Mouse (Mus musculus) hindbrain, postnatal 0 days (tissue): Measurements from ENCODE around the gene Nrg3. TPM values are rescaled to one million over a fixed set of nuclear protein-coding genes. Genes with fewer than 3 reads are reported as not detected.

ENCODE experiments used
- ATAC-seq: fragments of 200-750 bp; cut with Nextera tagmentation; 2 replicates; pipeline ENCODE4 v1.8.0; 2017; ENCODE audit warnings: mild to moderate bottlenecking, moderate TSS enrichment, moderate library complexity
- DNase-seq: peaks from one replicate; pipeline ENCODE4 v3.0.0-alpha.2; 2015; ENCODE audit warnings: low spot score
- H3K27ac ChIP-seq: fragments of 300-500 bp; sonication (generic); 2 replicates; pipeline ENCODE4 v1.5.1; 2014; ENCODE audit warnings: mild to moderate bottlenecking
- H3K27me3 ChIP-seq: fragments of 300-500 bp; sonication (generic); 2 replicates; pipeline ENCODE4 v1.6.1; 2014; ENCODE audit warnings: low read length, mixed read lengths; ENCODE audit not compliant: insufficient read depth
- H3K36me3 ChIP-seq: fragments of 300-500 bp; sonication (generic); 2 replicates; pipeline ENCODE4 v1.6.1; 2014; ENCODE audit warnings: low read length, mixed read lengths; ENCODE audit not compliant: insufficient read depth
- H3K4me1 ChIP-seq: fragments of 300-500 bp; sonication (generic); 2 replicates; pipeline ENCODE4 v1.6.1; 2014; ENCODE audit warnings: antibody characterized with exemption, low read length, mixed read lengths; ENCODE audit not compliant: insufficient read depth
- H3K4me2 ChIP-seq: fragments of 300-500 bp; sonication (generic); 2 replicates; pipeline ENCODE4 v1.6.1; 2014; ENCODE audit warnings: low read depth, mild to moderate bottlenecking, low read length, moderate library complexity, mixed read lengths
- H3K4me3 ChIP-seq: fragments of 300-500 bp; sonication (generic); 2 replicates; pipeline ENCODE4 v1.5.1; 2014; ENCODE audit warnings: low read length
- H3K9ac ChIP-seq: fragments of 300-500 bp; sonication (generic); replicated peaks from 2 replicates; pipeline ENCODE4 v1.6.1; 2014; ENCODE audit warnings: mild to moderate bottlenecking, low read length, moderate library complexity, mixed read lengths
- H3K9me3 ChIP-seq: fragments of 300-500 bp; sonication (generic); 2 replicates; pipeline ENCODE4 v1.6.1; 2016; ENCODE audit warnings: low read length, mixed read lengths
- CTCF ChIP-seq: IDR thresholded peaks from 2 replicates; pipeline ENCODE4 v1.5.1; 2016; ENCODE audit warnings: antibody characterized with exemption, control low read depth, low read depth
- WGBS: fragments of 180-500 bp; shearing (Covaris S2); extraction: QIAGEN DNeasy Blood & Tissue Kit; methylation state at CpG from one replicate; pipeline ENCODE4 v1.1.7; 2014; 5-methylcytosine and 5-hydroxymethylcytosine counted together
- polyA plus RNA-seq: library from polyadenylated mRNA; unstranded; fragments of >200 nt; fragmentation: Nextera tagmentation; extraction: Ambion mirVana; gene quantifications from 2 replicates; pipeline ENCODE4 v1.2.1, GENCODE M21; 2015
- total RNA-seq: library from RNA; depleted of rRNA; stranded (reverse); fragments of >200 nt; gene quantifications from 2 replicates; pipeline ENCODE4 v1.2.3, GENCODE M21; 2014

Nrg3 gene
- total and polyA plus RNA-seq, 2 experiments from 2014 or later = 8.6 to 29.7 TPM

- ATAC-seq = no peak
- H3K4me1 ChIP-seq = no peaks in the 10 kb centered on the region
- H3K27me3 ChIP-seq = no peaks in the 10 kb centered on the region
- no peaks in the 10 kb centered on the region for H3K36me3 ChIP-seq
- DNase-seq = no peak
- no peak overlapping the region for H3K27ac ChIP-seq
- H3K4me2 ChIP-seq = no peak overlapping the region
- TF ChIP-seq CTCF = no peak
- no peak overlapping the region for H3K4me3 ChIP-seq
- no peak overlapping the region for H3K9ac ChIP-seq
- no peaks in the 10 kb centered on the region for H3K9me3 ChIP-seq
These were observed 855.9 kb downstream of the Nrg3 start for GRCm38 (mm10) chr14:38616969-38617368.

GRCm38 (mm10) chr14:38597735-38598134 lies 875.2 kb downstream of the Nrg3 start:
- H3K36me3 ChIP-seq = no peaks in the 10 kb centered on the region
- H3K9me3 ChIP-seq = no peaks in the 10 kb centered on the region
- H3K4me1 ChIP-seq = no peaks in the 10 kb centered on the region
- ATAC-seq (no peak), DNase-seq (no peak)
- no peak overlapping the region for H3K27ac ChIP-seq
- no peak overlapping the region for H3K4me3 ChIP-seq
- no peak overlapping the region for H3K4me2 ChIP-seq
- no peak overlapping the region for H3K9ac ChIP-seq
- TF ChIP-seq CTCF = no peak
- H3K27me3 ChIP-seq = no peaks in the 10 kb centered on the region

- no peaks in the 10 kb centered on the region for H3K27me3 ChIP-seq
- H3K9ac ChIP-seq = no peak overlapping the region
- no peak overlapping the region for H3K4me2 ChIP-seq
- no peak overlapping the region for H3K4me3 ChIP-seq
- ATAC-seq (no peak), DNase-seq (no peak)
- no peak for TF ChIP-seq CTCF
- H3K27ac ChIP-seq = no peak overlapping the region
- H3K4me1 ChIP-seq = no peaks in the 10 kb centered on the region
- 84% methylated on average over 1 of the region's 1 CpGs for WGBS
- no peaks in the 10 kb centered on the region for H3K9me3 ChIP-seq
- no peaks in the 10 kb centered on the region for H3K36me3 ChIP-seq
These were observed 878.6 kb downstream of the Nrg3 start for GRCm38 (mm10) chr14:38594297-38594696.

GRCm38 (mm10) chr14:38576796-38577195 lies 896.1 kb downstream of the Nrg3 start:
- Histone ChIP-seq H3K36me3 (no peaks in the 10 kb centered on the region), H3K27ac (no peak overlapping the region), H3K4me1 (no peaks in the 10 kb centered on the region), H3K4me3 (no peak overlapping the region), H3K4me2 (no peak overlapping the region), H3K27me3 (no peaks in the 10 kb centered on the region), H3K9ac (no peak overlapping the region), H3K9me3 (no peaks in the 10 kb centered on the region)
- WGBS = 87% methylated on average over 3 of the region's 3 CpGs
- ATAC-seq = no peak
- no peak for TF ChIP-seq CTCF
- DNase-seq = no peak

- no peak for TF ChIP-seq CTCF
- H3K36me3 ChIP-seq = no peaks in the 10 kb centered on the region
- 88% methylated on average over 1 of the region's 1 CpGs for WGBS
- no peaks in the 10 kb centered on the region for H3K4me1 ChIP-seq
- no peaks in the 10 kb centered on the region for H3K27me3 ChIP-seq
- DNase-seq (no peak), ATAC-seq (no peak)
- no peak overlapping the region for H3K4me2 ChIP-seq
- no peak overlapping the region for H3K9ac ChIP-seq
- no peaks in the 10 kb centered on the region for H3K9me3 ChIP-seq
- no peak overlapping the region for H3K27ac ChIP-seq
- H3K4me3 ChIP-seq = no peak overlapping the region
These were observed 904.7 kb downstream of the Nrg3 start for GRCm38 (mm10) chr14:38568184-38568583.

- Histone ChIP-seq H3K9ac (no peak overlapping the region), H3K4me3 (no peak overlapping the region), H3K4me2 (no peak overlapping the region), H3K27ac (no peak overlapping the region), H3K27me3 (no peaks in the 10 kb centered on the region), H3K36me3 (no peaks in the 10 kb centered on the region), H3K9me3 (no peaks in the 10 kb centered on the region), H3K4me1 (no peaks in the 10 kb centered on the region)
- WGBS = 96% methylated on average over 3 of the region's 3 CpGs
- TF ChIP-seq CTCF = no peak
- ATAC-seq = no peak
- no peak for DNase-seq
These were observed 906.7 kb downstream of the Nrg3 start for GRCm38 (mm10) chr14:38566182-38566581.

- no peaks in the 10 kb centered on the region for H3K9me3 ChIP-seq
- DNase-seq (no peak), ATAC-seq (no peak)
- no peak overlapping the region for H3K9ac ChIP-seq
- no peak overlapping the region for H3K4me3 ChIP-seq
- H3K27me3 ChIP-seq = no peaks in the 10 kb centered on the region
- no peaks in the 10 kb centered on the region for H3K4me1 ChIP-seq
- H3K27ac ChIP-seq = no peak overlapping the region
- no peak for TF ChIP-seq CTCF
- 39% methylated on average over 1 of the region's 1 CpGs for WGBS
- H3K4me2 ChIP-seq = no peak overlapping the region
- H3K36me3 ChIP-seq = no peaks in the 10 kb centered on the region
These were observed 918.3 kb downstream of the Nrg3 start for GRCm38 (mm10) chr14:38554636-38555035.
